Mouse (Mus musculus): Measurements from ENCODE around the gene Syp. TPM values are rescaled to one million over a fixed set of nuclear protein-coding genes. Genes with fewer than 3 reads are reported as not detected.

Gene Syp
- 0.46 TPM for polyA plus RNA-seq (2017; shearing (Covaris generic))

GRCm38 (mm10) chrX:7638401-7639091, at the start of gene Syp:
Syp (plus strand) TSS chrX:7638471.

DNA sequence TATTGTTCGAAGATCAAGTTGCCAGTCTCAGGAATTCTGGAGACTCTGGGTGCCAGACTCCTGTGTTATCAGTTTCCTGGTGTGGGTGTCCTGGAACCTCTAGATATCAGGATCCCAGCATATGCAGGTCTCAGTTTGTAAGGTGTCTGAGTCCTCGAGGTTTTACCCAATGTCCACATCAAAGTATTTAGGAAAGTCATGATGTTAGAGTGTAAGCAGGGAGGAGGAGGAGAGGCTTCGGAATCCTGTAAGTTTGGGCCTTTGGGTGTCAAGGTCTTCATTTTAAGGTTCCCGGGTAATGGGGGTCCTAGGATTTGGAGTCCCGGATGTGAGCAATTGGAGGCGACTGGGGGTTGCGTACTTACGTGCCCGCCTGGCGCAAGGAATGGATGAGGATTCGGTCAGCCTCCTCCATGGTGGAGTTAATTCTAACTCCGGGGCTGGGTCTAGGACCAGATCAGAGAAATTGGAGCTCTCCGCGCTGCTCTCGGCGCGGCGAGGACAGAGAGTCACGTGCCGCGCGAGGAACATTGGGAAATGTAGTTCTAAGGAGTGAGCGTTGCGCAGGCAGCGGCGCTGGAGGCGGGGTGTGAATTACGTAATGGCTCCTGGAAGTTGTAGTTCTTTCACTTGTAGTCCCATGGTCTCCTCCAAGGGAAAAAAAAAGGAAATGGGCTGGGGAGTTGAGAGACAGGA, 33.2 kb upstream of the Syp start, which contains the start of gene Ccdc22:
Gene Ccdc22 (minus strand): TSS at position 639 of the 696 bp plus-strand sequence.

GRCm38 (mm10) chrX:7606783-7607182, 31.5 kb upstream of the Syp start, which contains the start of gene Cacna1f:
Cacna1f (plus strand) TSS chrX:7607083.

GRCm38 (mm10) chrX:7657221-7657639, 19.0 kb downstream of the Syp start, which contains the start of gene Prickle3:
Prickle3 (plus strand) TSS chrX:7657260.

DNA sequence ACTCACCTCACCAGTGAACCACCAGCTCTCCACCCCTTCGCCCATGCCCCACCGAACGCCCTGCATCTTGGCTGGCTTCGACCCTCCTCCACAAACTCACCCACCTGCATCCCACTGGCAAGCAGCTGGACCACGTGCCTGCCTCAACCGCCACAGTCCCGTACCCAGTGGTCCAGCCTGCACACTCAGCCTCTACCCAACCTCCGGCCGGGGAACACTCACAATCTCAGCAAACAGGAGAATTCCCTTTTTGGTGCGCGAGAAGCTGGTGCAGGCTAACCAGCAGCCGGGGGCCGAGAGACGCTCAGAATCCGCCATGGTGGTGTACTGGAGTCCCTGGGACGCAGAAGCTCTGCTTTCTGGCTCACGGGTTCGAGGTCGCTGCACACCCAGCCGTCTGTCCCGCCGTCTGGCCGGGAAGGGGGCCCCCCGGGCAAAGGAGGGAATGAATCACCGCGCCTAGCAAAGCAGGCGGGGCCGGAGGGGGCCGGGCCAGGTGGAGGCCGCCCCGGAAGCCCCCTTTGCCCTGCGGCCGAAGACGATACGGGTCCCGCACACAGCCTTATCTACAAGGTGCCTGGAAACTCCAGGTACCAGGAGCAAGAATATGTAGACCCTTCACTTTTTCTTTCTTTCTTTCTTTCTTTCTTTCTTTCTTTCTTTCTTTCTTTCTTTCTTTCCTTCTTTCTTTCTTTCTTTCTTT, 32.8 kb downstream of the Syp start, which contains the start of gene Plp2:
Gene Plp2 (minus strand): TSS at position 470 of the 703 bp plus-strand sequence.

GRCm38 (mm10) chrX:7680864-7681263, 42.6 kb downstream of the Syp start, which contains the start of gene Magix:
Magix (minus strand) TSS chrX:7681251.

GRCm38 (mm10) chrX:7696954-7697381, 58.7 kb downstream of the Syp start, which contains the start of gene Gpkow:
Gpkow (plus strand) TSS chrX:7697131.

Other genes with a start within 250 kb of the Syp start
- gene Foxp3, start 64.8 kb upstream of the Syp start, polyA plus RNA-seq (2017; shearing (Covaris generic)): not detected
- gene Ppp1r3f, start 64.2 kb upstream of the Syp start, polyA plus RNA-seq (2017; shearing (Covaris generic)): 2.9 TPM
- gene Ccdc22, start 33.0 kb upstream of the Syp start, polyA plus RNA-seq (2017; shearing (Covaris generic)): 12.1 TPM
- 0.76 TPM for gene Cacna1f, start 31.4 kb upstream of the Syp start, polyA plus RNA-seq (2017; shearing (Covaris generic))
- 21.7 TPM for gene Prickle3, start 18.8 kb downstream of the Syp start, polyA plus RNA-seq (2017; shearing (Covaris generic))
- gene Plp2, start 32.9 kb downstream of the Syp start, polyA plus RNA-seq (2017; shearing (Covaris generic)): 39.3 TPM
- gene Magix, start 42.8 kb downstream of the Syp start, polyA plus RNA-seq (2017; shearing (Covaris generic)): 0.35 TPM
- 78.2 TPM for gene Gpkow, start 58.7 kb downstream of the Syp start, polyA plus RNA-seq (2017; shearing (Covaris generic))
- 93.4 TPM for gene Wdr45, start 75.9 kb downstream of the Syp start, polyA plus RNA-seq (2017; shearing (Covaris generic))
- gene Gm45208, start 83.8 kb downstream of the Syp start, polyA plus RNA-seq (2017; shearing (Covaris generic)): not detected
- 31.4 TPM for gene Praf2, start 90.0 kb downstream of the Syp start, polyA plus RNA-seq (2017; shearing (Covaris generic))
- not detected for gene Ccdc120, start 112.4 kb downstream of the Syp start, polyA plus RNA-seq (2017; shearing (Covaris generic))
- gene Tfe3, start 124.1 kb downstream of the Syp start, polyA plus RNA-seq (2017; shearing (Covaris generic)): 85.1 TPM
- 124 TPM for gene Gripap1, start 151.3 kb downstream of the Syp start, polyA plus RNA-seq (2017; shearing (Covaris generic))
- not detected for gene Kcnd1, start 183.8 kb downstream of the Syp start, polyA plus RNA-seq (2017; shearing (Covaris generic))
- gene Otud5, start 202.9 kb downstream of the Syp start, polyA plus RNA-seq (2017; shearing (Covaris generic)): 202 TPM
- gene Pim2, start 239.8 kb downstream of the Syp start, polyA plus RNA-seq (2017; shearing (Covaris generic)): 320 TPM
- 52.3 TPM for gene Slc35a2, start 245.6 kb downstream of the Syp start, polyA plus RNA-seq (2017; shearing (Covaris generic))